Mouse (Mus musculus) brain, embryonic 14.5 days (tissue): Measurements from ENCODE around the gene Cntn5. TPM values are rescaled to one million over a fixed set of nuclear protein-coding genes. Genes with fewer than 3 reads are reported as not detected.
A peak's percentile ranks its signal among the peaks of the same experiment; 100 is the strongest.

Experiments
- DNase-seq: peaks from one replicate; pipeline ENCODE4 v3.0.0-alpha.2; 2011; ENCODE audit warnings: low read depth
- CTCF ChIP-seq: fragments of 200-500 bp; IDR thresholded peaks from 2 replicates; pipeline ENCODE4 v1.5.1; 2012; ENCODE audit warnings: inconsistent platforms, mild to moderate bottlenecking, moderate library complexity, borderline replicate concordance; ENCODE audit not compliant: insufficient read depth, insufficient read length; ENCODE audit errors: extremely low read depth
- POLR2A ChIP-seq: fragments of 200-500 bp; IDR thresholded peaks from 2 replicates; pipeline ENCODE4 v1.6.1; 2012; ENCODE audit warnings: mild to moderate bottlenecking, inconsistent platforms, borderline replicate concordance; ENCODE audit not compliant: poor library complexity, insufficient read depth, insufficient read length, severe bottlenecking; ENCODE audit errors: extremely low read depth
- polyA plus RNA-seq: library from polyadenylated mRNA; depleted of rRNA; stranded (reverse); fragments of >200 nt; gene quantifications from 2 replicates; pipeline ENCODE4 v1.2.3, GENCODE M21; 2012

Gene Cntn5
- polyA plus RNA-seq, 1 experiment = 5.5 TPM

- TF ChIP-seq CTCF (no peak), POLR2A (no peak)
- no peak for DNase-seq
Measured at GRCm38 (mm10) chr9:9944872-9945271, 959.7 kb downstream of the Cntn5 start.

GRCm38 (mm10) chr9:9937444-9938436 lies 966.8 kb downstream of the Cntn5 start:
- DNase-seq = no peak
- no peak for TF ChIP-seq POLR2A
- no peak for TF ChIP-seq CTCF

DNA sequence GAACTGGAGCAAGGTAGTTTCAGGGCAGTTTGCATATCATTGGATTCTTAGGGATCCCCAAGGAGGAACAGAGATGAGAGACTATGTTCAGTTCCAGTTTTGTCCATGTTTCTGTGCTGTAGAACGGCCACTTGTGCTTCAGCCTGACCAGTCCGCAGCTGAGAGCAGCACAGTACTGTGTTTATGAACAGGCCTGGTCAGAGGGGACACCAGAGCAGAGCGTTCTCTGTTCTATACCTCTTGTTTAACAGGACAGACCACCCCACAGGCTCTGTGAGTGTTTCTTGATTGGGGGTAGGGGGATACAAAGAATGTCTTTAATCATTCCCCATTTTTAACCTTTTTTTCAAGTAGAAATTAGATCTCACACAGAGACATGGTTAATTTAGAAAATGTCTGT lies 984.0 kb downstream of the Cntn5 start:
- no peak for DNase-seq
- TF ChIP-seq POLR2A (no peak), CTCF (no peak)

DNA sequence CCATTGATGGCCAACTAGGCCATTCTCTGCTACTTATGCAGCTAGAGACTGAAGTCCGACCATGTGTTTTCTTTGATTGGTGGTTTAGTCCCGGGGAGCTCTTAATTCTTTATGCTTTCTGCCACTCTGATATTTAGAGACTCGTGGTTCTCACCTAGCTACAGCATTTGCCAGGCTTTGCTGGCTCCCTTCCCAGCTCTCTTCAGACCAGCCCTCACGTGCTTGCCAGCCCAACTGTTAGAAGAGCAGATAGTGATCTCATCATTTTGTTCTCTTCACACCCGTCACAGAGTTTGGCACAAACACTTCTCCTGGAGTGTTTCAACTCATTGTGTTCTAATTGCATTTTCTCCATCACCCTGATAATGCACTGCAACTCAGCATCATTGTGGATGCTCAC lies 1005.5 kb downstream of the Cntn5 start:
- DNase-seq = peak; percentile 95
- TF ChIP-seq CTCF (no peak), POLR2A (no peak)

GRCm38 (mm10) chr9:9886210-9886609 lies 1018.4 kb downstream of the Cntn5 start:
- no peak for TF ChIP-seq POLR2A
- TF ChIP-seq CTCF = no peak
- no peak for DNase-seq

DNA sequence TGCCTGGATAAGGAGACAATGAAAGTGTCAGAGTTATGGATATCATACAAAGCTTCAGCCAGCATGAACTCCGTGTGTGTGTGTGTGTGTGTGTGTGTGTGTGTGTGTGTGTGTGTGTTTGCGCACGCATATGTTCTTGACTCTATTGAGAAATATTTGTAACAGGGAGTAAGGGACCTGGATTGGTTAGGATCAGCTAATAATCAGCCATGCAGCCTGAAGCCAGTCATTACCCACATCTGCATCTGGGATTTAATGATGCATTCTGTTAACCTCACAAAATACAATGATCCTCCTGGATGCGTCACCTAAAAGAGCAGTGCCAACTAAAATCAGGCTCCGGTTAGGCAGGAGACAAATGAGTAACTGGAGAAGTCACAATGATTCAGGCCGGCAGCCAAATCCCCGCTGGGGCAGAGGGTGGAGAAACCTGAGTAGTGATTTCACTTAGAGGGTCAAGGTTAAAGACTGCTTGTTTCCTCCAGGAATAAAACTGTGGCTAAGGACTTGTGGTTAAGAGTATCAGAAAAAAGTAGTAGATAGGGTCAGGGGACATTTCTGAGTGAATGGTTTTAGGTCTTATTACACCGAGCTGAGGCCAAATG lies 1021.7 kb downstream of the Cntn5 start:
- DNase-seq = peak; percentile 48
- TF ChIP-seq CTCF (no peak), POLR2A (no peak)

DNA sequence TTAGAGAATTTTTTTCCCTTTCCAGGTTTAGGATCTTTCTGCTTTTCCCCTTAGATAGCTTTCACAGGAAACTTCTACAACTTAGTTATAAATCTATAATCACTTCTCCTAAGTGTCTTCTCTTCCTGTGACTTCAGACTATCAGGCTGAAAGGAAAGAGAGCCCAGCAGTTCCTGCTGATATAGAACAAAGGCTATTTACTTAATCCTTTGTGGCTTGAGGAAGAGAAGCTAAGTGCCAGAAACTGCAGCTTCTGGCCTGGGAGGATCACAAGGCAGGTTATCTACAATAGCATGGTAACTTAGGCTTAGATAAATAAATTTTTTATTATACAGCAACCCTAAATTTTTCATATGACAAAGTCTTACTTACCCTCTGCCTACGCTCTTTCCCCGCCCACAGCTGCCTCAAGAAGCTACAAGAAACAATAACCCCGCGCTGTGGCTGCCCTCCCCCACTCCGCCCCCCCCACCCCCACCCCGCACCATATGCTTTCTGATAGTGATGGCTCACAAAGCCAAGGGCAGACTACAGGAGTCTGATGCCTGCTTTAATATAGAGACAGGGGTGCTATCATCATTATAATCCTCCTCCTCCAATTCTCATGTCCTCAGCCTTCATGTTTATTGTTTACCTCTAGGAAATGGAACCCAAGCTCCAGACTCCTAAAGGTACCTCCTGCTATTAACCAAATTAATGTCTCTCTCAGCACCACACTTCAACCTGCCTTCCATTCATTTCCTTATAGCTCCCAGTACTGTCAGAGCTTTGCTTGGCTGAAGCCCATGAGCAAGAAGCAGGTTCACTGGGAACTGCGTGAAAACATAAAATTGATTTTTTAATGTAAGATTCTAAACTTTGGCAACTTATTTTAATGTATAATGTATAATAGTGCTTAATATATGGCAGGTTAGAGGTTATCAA lies 1032.2 kb downstream of the Cntn5 start:
- peak; percentile 35 for DNase-seq

GRCm38 (mm10) chr9:9860631-9861030 lies 1043.9 kb downstream of the Cntn5 start:
- TF ChIP-seq CTCF (no peak), POLR2A (no peak)
- DNase-seq = peak; percentile 51

More for the DNA sequence above, 1032.2 kb downstream of the Cntn5 start:
- no peak for TF ChIP-seq CTCF

DNA sequence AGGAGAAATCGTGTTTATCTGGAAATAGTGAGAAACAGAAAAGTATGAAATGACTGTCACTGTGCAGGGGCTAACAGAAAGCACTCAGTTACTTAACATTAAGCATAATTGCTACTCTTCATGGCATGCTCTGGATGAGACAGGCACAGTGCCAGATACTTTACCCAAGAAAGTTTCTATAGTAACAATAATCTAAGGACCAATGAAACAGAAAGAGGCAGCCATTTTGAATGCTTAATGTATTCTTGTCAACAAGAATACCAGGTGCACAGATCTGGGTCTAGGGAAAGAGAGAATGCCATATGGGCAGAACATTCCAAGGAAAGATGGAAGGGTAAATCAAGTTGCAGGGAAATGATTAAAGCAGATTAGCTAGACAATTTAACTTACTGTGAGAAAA lies 1045.3 kb downstream of the Cntn5 start:
- DNase-seq = peak; percentile 66
- TF ChIP-seq POLR2A = no peak
- TF ChIP-seq CTCF = no peak

DNA sequence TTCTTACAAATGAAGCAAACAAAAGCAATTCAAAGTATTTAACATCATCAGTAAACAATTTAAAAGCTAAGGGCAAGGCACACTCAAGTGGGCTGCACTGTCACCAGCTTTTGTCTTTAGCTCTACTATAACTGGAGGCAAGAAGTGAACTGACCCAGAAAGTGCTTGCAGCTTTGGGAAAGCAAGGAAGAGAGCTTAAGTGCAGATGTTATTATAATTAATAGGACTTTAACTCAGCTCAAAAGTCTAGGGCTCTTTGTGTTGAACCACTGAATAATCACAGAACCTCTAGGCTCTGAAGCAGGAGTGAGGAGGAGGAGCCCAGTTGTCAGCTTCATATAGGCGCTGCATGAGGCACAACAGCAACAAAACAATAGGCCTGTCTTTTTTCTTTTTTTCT lies 1049.8 kb downstream of the Cntn5 start:
- TF ChIP-seq POLR2A (no peak), CTCF (no peak)
- no peak for DNase-seq

DNA sequence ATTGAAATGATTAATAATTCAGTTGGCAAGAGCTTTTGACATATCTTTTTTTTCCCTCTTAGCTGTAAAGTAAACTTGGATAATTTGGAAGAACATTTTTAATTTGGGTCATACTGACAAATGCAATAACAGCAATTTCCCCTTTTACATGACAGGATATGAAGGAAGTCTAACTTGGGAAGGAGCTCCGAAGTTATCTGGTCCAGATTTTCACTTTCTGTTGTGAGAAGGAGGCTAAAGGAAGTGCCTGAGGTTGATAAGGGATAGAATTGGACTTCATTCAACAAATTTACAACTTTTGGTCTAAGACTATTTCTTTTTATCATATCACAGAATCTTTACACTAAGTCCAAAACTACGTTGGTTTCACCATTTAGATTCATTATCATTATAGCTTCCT lies 1074.3 kb downstream of the Cntn5 start:
- no peak for TF ChIP-seq POLR2A
- TF ChIP-seq CTCF = no peak
- no peak for DNase-seq

DNA sequence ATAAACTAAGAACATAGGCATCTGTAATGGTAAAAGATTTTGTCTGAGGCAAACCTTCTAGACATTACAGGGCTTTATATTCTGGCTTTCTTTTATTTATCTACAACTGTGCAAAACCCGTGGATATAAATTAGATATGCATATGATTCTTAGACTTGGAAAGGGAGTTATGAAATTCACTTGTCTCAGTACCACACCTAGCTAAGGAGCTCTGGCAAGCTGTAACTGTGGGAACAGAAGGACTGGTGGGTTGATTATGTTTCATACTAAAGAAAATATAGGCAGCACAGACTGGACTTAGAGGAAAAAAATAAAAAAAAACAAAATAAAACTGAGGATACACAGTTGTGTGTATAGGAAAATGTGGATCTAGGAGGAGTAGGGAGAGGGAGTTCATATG lies 1084.6 kb downstream of the Cntn5 start:
- TF ChIP-seq CTCF = no peak
- no peak for TF ChIP-seq POLR2A
- no peak for DNase-seq
